9 mouse cellular contexts compared by ENCODE assay signal in the genomic region with DNA sequence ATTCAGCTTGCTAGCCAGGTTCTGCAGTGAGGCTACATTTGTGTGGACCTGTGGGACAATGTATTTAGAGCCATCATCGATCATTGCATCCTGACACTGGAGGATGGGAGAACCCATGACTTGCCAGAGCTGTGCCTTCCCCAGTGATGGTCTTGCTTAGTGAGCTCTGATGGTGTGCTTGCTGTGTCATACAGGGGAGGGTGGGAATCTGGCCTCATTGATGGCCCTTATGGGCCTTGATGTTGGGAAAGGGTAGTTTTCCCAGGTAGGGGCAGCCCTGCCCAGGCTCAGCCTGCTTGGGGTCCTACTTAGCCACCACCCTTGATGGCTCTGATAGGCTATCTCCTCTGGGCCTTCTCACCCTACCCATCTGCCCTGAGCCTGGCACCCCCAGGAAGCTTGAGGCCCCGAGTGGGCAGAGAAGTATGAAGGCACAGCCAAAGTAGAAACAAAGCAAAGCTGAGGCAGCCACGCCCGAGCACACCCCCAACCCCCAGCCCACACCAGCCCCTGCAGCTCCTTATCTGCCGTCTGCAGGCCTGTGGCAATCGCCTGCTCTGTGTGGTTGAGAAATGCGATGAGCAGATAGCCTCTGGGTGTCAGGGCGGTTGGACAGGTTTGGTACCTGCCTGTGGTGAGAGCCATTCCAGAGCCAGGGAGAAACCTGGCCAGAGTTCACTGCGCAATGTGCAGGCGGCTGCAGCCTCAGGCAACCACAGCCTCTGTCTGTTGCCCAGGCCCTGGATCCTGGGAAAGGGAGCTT. TPM values are rescaled to one million over a fixed set of nuclear protein-coding genes. Genes with fewer than 3 reads are reported as not detected.
DNase-seq lines count a peak whose midpoint lies in the region; ATAC-seq lines count a peak whose summit lies in the region.
"Had no signal": no experiment of that assay in that cellular context is flagged by ENCODE, and none has a peak within 500 bp of the region (broad histone marks: within the 10 kb centered on the region; RNA-seq: fewer than 3 reads in every experiment).

No protein-coding gene starts in this region.

- H3K4me2 ChIP-seq in kidney, embryonic 14.5 days (replicated peaks; ENCODE audit: low read depth, low read length), result no peak overlapping the region
- H3K4me2 ChIP-seq in embryonic facial prominence, embryonic 13.5 days, result no peak overlapping the region; the same call in 1 of the 2 replicates
- 0 out of 2 replicates have a peak overlapping the region, but pooled peaks have one; percentile 17 for H3K4me2 ChIP-seq in stomach, embryonic 16.5 days (ENCODE audit: low read depth, low read length)

- DNase-seq in kidney, adult 8-10 months, result no peak
- DNase-seq in liver, result peak; percentile 86
- no peak for DNase-seq in Muller cell, postnatal 12 days (ENCODE audit: inconsistent ontology term)
- no peak for DNase-seq in layer of hippocampus, adult 9-11 months
- no peak for DNase-seq in frontal cortex, adult 2 months (ENCODE audit: extremely low spot score in 1 of 2, low spot score in 1 of 2)

- H3K4me3 ChIP-seq in kidney, embryonic 14.5 days (ENCODE audit: low read length), result no peak overlapping the region
- H3K4me3 ChIP-seq in embryonic facial prominence, embryonic 13.5 days, result no peak overlapping the region
- no peak overlapping the region for H3K4me3 ChIP-seq in stomach, embryonic 16.5 days (replicated peaks; ENCODE audit: low read length)

- H3K27me3 ChIP-seq in kidney, embryonic 14.5 days (ENCODE audit: control insufficient read depth, insufficient read depth, low read length), result no peaks in the 10 kb centered on the region
- H3K27me3 ChIP-seq in embryonic facial prominence, embryonic 13.5 days, result no peaks in the 10 kb centered on the region
- no peaks in the 10 kb centered on the region for H3K27me3 ChIP-seq in stomach, embryonic 16.5 days (ENCODE audit: control insufficient read depth, insufficient read depth, low read length)

- 63% methylated on average over 10 of the region's 10 CpGs for WGBS in kidney, embryonic 14.5 days
- 62% methylated on average over 10 of the region's 10 CpGs for WGBS in embryonic facial prominence, embryonic 13.5 days
- WGBS in stomach, embryonic 16.5 days, result 60% methylated on average over 10 of the region's 10 CpGs

- 0 out of 2 replicates have a peak overlapping the region, but pooled peaks have one; percentile 28 for H3K9ac ChIP-seq in kidney, embryonic 14.5 days (ENCODE audit: low read depth, low read length)
- peak overlapping the region; percentile 44; the same call in 1 of the 2 replicates for H3K9ac ChIP-seq in embryonic facial prominence, embryonic 13.5 days
- peak overlapping the region; percentile 51 for H3K9ac ChIP-seq in stomach, embryonic 16.5 days (ENCODE audit: low read length)

- no peaks in the 10 kb centered on the region for H3K9me3 ChIP-seq in kidney, embryonic 14.5 days (ENCODE audit: control insufficient read depth, low read length)
- no peaks in the 10 kb centered on the region for H3K9me3 ChIP-seq in embryonic facial prominence, embryonic 13.5 days
- H3K9me3 ChIP-seq in stomach, embryonic 16.5 days (replicated peaks; ENCODE audit: control insufficient read depth, low read length), result no peaks in the 10 kb centered on the region

- ATAC-seq in kidney, embryonic 14.5 days (ENCODE audit: low FRiP score, low TSS enrichment), result peak; percentile 22; the same call in 1 of the 2 replicates
- ATAC-seq in embryonic facial prominence, embryonic 13.5 days (ENCODE audit: insufficient number of reproducible peaks, insufficient read depth, low FRiP score, low TSS enrichment, low read depth), result no peak
- peak; percentile 63 for ATAC-seq in stomach, embryonic 16.5 days (ENCODE audit: insufficient read depth, low FRiP score)
- ATAC-seq: midbrain, embryonic 16.5 days had no signal

- H3K27ac ChIP-seq in kidney, embryonic 14.5 days (ENCODE audit: low read depth, low read length), result 0 out of 2 replicates have a peak overlapping the region, but pooled peaks have one; percentile 55
- peak overlapping the region; percentile 63 for H3K27ac ChIP-seq in embryonic facial prominence, embryonic 13.5 days
- peak overlapping the region; percentile 88 for H3K27ac ChIP-seq in stomach, embryonic 16.5 days (ENCODE audit: low read length)

- no peaks in the 10 kb centered on the region for H3K36me3 ChIP-seq in kidney, embryonic 14.5 days (ENCODE audit: control insufficient read depth, insufficient read depth, low read length)
- 0 out of 2 replicates have a peak, but pooled peaks cover under 1% of the 10 kb centered on the region for H3K36me3 ChIP-seq in embryonic facial prominence, embryonic 13.5 days
- H3K36me3 ChIP-seq in stomach, embryonic 16.5 days (ENCODE audit: control insufficient read depth, insufficient read depth, low read length), result no peaks in the 10 kb centered on the region

- H3K4me1 ChIP-seq in kidney, embryonic 14.5 days (ENCODE audit: control insufficient read depth, insufficient read depth, low read length), result peaks cover 41% of the 10 kb centered on the region
- H3K4me1 ChIP-seq in embryonic facial prominence, embryonic 13.5 days, result peaks cover 73% of the 10 kb centered on the region
- H3K4me1 ChIP-seq in stomach, embryonic 16.5 days (ENCODE audit: control insufficient read depth, insufficient read depth, low read length), result peaks cover 68% of the 10 kb centered on the region

RNA-seq across cellular contexts. Expression of a gene that starts 26.8 kb away (rescaled TPM):
- polyA plus RNA-seq in kidney, embryonic 14.5 days (2014; fragmentation: Nextera tagmentation; extraction: Ambion mirVana), result 5.9 and 6.2 TPM in 2 replicates
- polyA plus RNA-seq in embryonic facial prominence, embryonic 13.5 days (2015; fragmentation: Nextera tagmentation; extraction: Ambion mirVana), result 16.7 and 18.7 TPM in 2 replicates
- polyA plus RNA-seq in stomach, embryonic 16.5 days (2015; fragmentation: Nextera tagmentation; extraction: Ambion mirVana), result 11.9 and 12.4 TPM in 2 replicates
- polyA plus RNA-seq in frontal cortex, adult 2 months (2012; rRNA removed), result 12.3 and 16.0 TPM in 2 replicates
